Mouse (Mus musculus) testis, adult 2 months (tissue): ENCODE results near the gene Lrcol1.
A peak's percentile ranks its signal among the peaks of the same experiment; 100 is the strongest.

Source experiments
- CTCF ChIP-seq: fragments of 200-500 bp; IDR thresholded peaks from 2 replicates; pipeline ENCODE4 v1.5.1; 2012; ENCODE audit warnings: low read depth, mild to moderate bottlenecking, inconsistent platforms, low read length, moderate library complexity; ENCODE audit not compliant: control insufficient read depth, insufficient read depth, insufficient replicate concordance
- POLR2A ChIP-seq: fragments of 200-500 bp; IDR thresholded peaks from 2 replicates; pipeline ENCODE4 v1.6.1; 2012; ENCODE audit warnings: low read depth, mild to moderate bottlenecking, inconsistent platforms, low read length, moderate library complexity; ENCODE audit not compliant: control insufficient read depth

DNA sequence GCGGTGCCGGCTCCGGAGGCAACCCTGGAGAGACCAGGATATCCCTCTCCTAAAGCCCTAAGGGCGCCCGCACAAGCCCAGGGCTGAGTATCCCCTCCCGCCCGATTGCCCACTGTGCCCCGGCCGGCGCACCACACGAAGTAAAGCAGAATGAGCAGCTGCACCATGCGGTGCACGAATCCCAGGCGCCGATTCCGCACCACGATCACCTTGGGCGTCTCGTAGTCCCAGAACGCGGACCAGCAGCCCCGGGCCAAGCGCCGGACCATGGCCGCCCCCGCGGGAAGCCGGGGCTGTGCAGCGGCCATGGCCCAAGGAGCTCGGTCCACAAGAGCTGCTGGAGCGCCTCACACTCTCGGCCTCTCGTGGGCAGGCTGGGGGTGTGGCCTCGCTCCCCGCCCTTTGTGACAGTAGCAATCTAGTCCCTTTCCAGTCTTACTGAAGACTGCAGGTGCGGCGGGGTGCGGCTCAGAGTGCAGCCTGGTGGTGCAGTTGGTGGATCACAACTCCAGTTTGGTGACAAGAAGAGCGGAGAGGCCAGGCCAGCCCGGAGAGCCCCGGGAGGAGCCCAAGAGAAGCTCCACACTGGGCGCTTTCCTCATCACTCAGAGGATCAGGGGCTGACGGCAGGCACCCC lies 1.8 kb upstream of the Lrcol1 start, which contains the start of gene P2rx2:
- no peak for TF ChIP-seq CTCF
- TF ChIP-seq POLR2A: peak; percentile 46; the same call in 1 of the 2 replicates
